Mouse (Mus musculus): ENCODE measurements around the gene Cdkal1. TPM values are rescaled to one million over a fixed set of nuclear protein-coding genes. Genes with fewer than 3 reads are reported as not detected.

Gene Cdkal1
- polyA plus RNA-seq, 1 experiment = 6.5 TPM

- H3K27ac ChIP-seq (ENCODE audit: insufficient read depth, low read length) = no peak overlapping the region
- H3K4me1 ChIP-seq (ENCODE audit: control insufficient read depth, insufficient read depth, low read length) = 0 out of 2 replicates have a peak, but pooled peaks cover 1% of the 10 kb centered on the region
- no peak overlapping the region for H3K4me3 ChIP-seq (ENCODE audit: insufficient read depth, low read length)
- TF ChIP-seq POLR2A (IDR thresholded peaks at IDR 0.05; ENCODE audit: extremely low read depth, insufficient read depth, low read length) (no peak), CTCF (IDR thresholded peaks at IDR 0.05; ENCODE audit: extremely low read depth, insufficient read depth, low read length) (no peak)
Observed at GRCm38 (mm10) chr13:29637788-29638187, 217.7 kb downstream of the Cdkal1 start.

- H3K27ac ChIP-seq (ENCODE audit: insufficient read depth, low read length) = no peak overlapping the region
- H3K4me1 ChIP-seq (ENCODE audit: control insufficient read depth, insufficient read depth, low read length) = 0 out of 2 replicates have a peak, but pooled peaks cover 1% of the 10 kb centered on the region
- TF ChIP-seq POLR2A (IDR thresholded peaks at IDR 0.05; ENCODE audit: extremely low read depth, insufficient read depth, low read length) = no peak
- TF ChIP-seq CTCF (IDR thresholded peaks at IDR 0.05; ENCODE audit: extremely low read depth, insufficient read depth, low read length) = no peak
- H3K4me3 ChIP-seq (ENCODE audit: insufficient read depth, low read length) = no peak overlapping the region
Observed at GRCm38 (mm10) chr13:29635581-29635980, 219.9 kb downstream of the Cdkal1 start.

DNA sequence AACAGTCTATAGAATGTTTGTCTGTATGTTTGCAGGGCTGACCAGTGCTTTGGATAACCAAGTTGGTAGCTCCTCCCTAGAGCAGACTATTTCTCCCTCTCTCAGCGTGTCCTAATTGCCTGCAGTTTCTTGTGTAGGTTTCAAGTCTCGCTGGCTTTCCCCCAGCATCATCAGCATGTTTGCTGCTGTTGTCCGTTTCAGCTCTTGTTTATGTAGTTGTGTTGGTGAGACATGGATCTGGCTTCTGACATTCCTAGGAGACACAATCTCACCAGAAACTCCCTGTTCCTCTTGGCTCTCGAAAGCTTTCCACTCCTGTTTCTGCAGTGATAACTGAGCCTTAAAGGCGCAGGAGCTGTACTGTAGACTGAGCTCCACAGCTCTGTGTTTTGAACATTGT is 224.1 kb downstream of the Cdkal1 start:
- TF ChIP-seq POLR2A (IDR thresholded peaks at IDR 0.05; ENCODE audit: extremely low read depth, insufficient read depth, low read length) (no peak), CTCF (IDR thresholded peaks at IDR 0.05; ENCODE audit: extremely low read depth, insufficient read depth, low read length) (no peak)

GRCm38 (mm10) chr13:29628607-29629006 is 226.9 kb downstream of the Cdkal1 start:
- Histone ChIP-seq H3K4me1 (ENCODE audit: control insufficient read depth, insufficient read depth, low read length) (no peaks in the 10 kb centered on the region), H3K27ac (ENCODE audit: insufficient read depth, low read length) (no peak overlapping the region), H3K4me3 (ENCODE audit: insufficient read depth, low read length) (no peak overlapping the region)
- TF ChIP-seq CTCF (IDR thresholded peaks at IDR 0.05; ENCODE audit: extremely low read depth, insufficient read depth, low read length) (no peak), POLR2A (IDR thresholded peaks at IDR 0.05; ENCODE audit: extremely low read depth, insufficient read depth, low read length) (no peak)

More for the DNA sequence above, 224.1 kb downstream of the Cdkal1 start:
- Histone ChIP-seq H3K4me1 (ENCODE audit: control insufficient read depth, insufficient read depth, low read length) (no peaks in the 10 kb centered on the region), H3K4me3 (ENCODE audit: insufficient read depth, low read length) (no peak overlapping the region), H3K27ac (ENCODE audit: insufficient read depth, low read length) (no peak overlapping the region)

- H3K4me1 ChIP-seq (ENCODE audit: control insufficient read depth, insufficient read depth, low read length) = no peaks in the 10 kb centered on the region
- no peak overlapping the region for H3K27ac ChIP-seq (ENCODE audit: insufficient read depth, low read length)
- TF ChIP-seq POLR2A (IDR thresholded peaks at IDR 0.05; ENCODE audit: extremely low read depth, insufficient read depth, low read length) (no peak), CTCF (IDR thresholded peaks at IDR 0.05; ENCODE audit: extremely low read depth, insufficient read depth, low read length) (no peak)
- no peak overlapping the region for H3K4me3 ChIP-seq (ENCODE audit: insufficient read depth, low read length)
Observed at GRCm38 (mm10) chr13:29627438-29628124, 227.9 kb downstream of the Cdkal1 start.

DNA sequence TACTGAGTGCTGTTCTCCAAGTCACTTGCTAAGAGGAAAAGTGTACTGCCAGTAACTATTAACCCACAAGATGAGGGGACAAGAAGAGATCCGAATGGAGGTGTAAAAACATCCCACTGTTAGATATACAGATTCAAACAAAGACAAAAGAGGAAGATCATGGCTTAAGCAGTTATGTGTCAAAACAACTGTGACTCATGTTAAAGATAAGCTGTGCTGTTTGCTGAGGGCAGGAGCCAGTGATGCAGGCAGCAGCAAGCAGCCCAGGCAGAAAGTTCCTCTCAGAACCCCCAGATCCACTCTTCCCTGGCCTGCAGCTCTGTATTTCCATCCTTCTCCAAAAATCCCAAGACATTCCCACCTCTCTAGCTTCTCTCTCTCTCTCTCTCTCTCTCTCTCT is 230.5 kb downstream of the Cdkal1 start:
- Histone ChIP-seq H3K4me1 (ENCODE audit: control insufficient read depth, insufficient read depth, low read length) (no peaks in the 10 kb centered on the region), H3K27ac (ENCODE audit: insufficient read depth, low read length) (no peak overlapping the region), H3K4me3 (ENCODE audit: insufficient read depth, low read length) (no peak overlapping the region)
- no peak for TF ChIP-seq CTCF (IDR thresholded peaks at IDR 0.05; ENCODE audit: extremely low read depth, insufficient read depth, low read length)
- TF ChIP-seq POLR2A (IDR thresholded peaks at IDR 0.05; ENCODE audit: extremely low read depth, insufficient read depth, low read length) = no peak

- Histone ChIP-seq H3K27ac (ENCODE audit: insufficient read depth, low read length) (no peak overlapping the region), H3K4me1 (ENCODE audit: control insufficient read depth, insufficient read depth, low read length) (no peaks in the 10 kb centered on the region), H3K4me3 (ENCODE audit: insufficient read depth, low read length) (no peak overlapping the region)
- TF ChIP-seq CTCF (IDR thresholded peaks at IDR 0.05; ENCODE audit: extremely low read depth, insufficient read depth, low read length) (no peak), POLR2A (IDR thresholded peaks at IDR 0.05; ENCODE audit: extremely low read depth, insufficient read depth, low read length) (no peak)
Observed at GRCm38 (mm10) chr13:29623636-29624239, 231.7 kb downstream of the Cdkal1 start.

DNA sequence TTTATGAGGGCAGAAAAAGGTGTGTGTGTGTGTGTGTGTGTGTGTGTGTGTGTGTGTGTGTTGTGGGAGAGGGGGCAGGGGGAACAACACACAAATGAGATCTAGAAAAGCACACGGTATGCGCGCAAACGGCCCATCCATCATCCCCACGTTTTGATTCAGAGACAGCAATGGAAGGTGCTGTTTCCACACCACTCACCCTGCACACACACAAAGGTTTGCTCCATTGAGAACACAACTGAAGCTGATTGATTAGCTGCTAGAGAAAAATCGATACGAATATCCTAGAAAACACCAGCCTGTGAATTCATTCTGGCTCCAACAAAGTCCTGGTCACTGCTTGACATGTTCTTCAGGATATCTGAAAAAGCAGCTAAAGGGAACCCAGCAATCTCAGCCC is 233.6 kb downstream of the Cdkal1 start:
- TF ChIP-seq POLR2A (IDR thresholded peaks at IDR 0.05; ENCODE audit: extremely low read depth, insufficient read depth, low read length) = no peak
- TF ChIP-seq CTCF (IDR thresholded peaks at IDR 0.05; ENCODE audit: extremely low read depth, insufficient read depth, low read length) = no peak
- H3K4me3 ChIP-seq (ENCODE audit: insufficient read depth, low read length) = no peak overlapping the region
- H3K27ac ChIP-seq (ENCODE audit: insufficient read depth, low read length) = no peak overlapping the region
- H3K4me1 ChIP-seq (ENCODE audit: control insufficient read depth, insufficient read depth, low read length) = no peaks in the 10 kb centered on the region

GRCm38 (mm10) chr13:29621363-29621762 is 234.1 kb downstream of the Cdkal1 start:
- no peak overlapping the region for H3K27ac ChIP-seq (ENCODE audit: insufficient read depth, low read length)
- no peak overlapping the region for H3K4me3 ChIP-seq (ENCODE audit: insufficient read depth, low read length)
- H3K4me1 ChIP-seq (ENCODE audit: control insufficient read depth, insufficient read depth, low read length) = no peaks in the 10 kb centered on the region
- no peak for TF ChIP-seq CTCF (IDR thresholded peaks at IDR 0.05; ENCODE audit: extremely low read depth, insufficient read depth, low read length)
- TF ChIP-seq POLR2A (IDR thresholded peaks at IDR 0.05; ENCODE audit: extremely low read depth, insufficient read depth, low read length) = no peak

- Histone ChIP-seq H3K4me1 (ENCODE audit: control insufficient read depth, insufficient read depth, low read length) (no peaks in the 10 kb centered on the region), H3K4me3 (ENCODE audit: insufficient read depth, low read length) (no peak overlapping the region), H3K27ac (ENCODE audit: insufficient read depth, low read length) (no peak overlapping the region)
- TF ChIP-seq POLR2A (IDR thresholded peaks at IDR 0.05; ENCODE audit: extremely low read depth, insufficient read depth, low read length) = no peak
- no peak for TF ChIP-seq CTCF (IDR thresholded peaks at IDR 0.05; ENCODE audit: extremely low read depth, insufficient read depth, low read length)
Observed at GRCm38 (mm10) chr13:29620826-29621225, 234.6 kb downstream of the Cdkal1 start.
